In the genomic region with DNA sequence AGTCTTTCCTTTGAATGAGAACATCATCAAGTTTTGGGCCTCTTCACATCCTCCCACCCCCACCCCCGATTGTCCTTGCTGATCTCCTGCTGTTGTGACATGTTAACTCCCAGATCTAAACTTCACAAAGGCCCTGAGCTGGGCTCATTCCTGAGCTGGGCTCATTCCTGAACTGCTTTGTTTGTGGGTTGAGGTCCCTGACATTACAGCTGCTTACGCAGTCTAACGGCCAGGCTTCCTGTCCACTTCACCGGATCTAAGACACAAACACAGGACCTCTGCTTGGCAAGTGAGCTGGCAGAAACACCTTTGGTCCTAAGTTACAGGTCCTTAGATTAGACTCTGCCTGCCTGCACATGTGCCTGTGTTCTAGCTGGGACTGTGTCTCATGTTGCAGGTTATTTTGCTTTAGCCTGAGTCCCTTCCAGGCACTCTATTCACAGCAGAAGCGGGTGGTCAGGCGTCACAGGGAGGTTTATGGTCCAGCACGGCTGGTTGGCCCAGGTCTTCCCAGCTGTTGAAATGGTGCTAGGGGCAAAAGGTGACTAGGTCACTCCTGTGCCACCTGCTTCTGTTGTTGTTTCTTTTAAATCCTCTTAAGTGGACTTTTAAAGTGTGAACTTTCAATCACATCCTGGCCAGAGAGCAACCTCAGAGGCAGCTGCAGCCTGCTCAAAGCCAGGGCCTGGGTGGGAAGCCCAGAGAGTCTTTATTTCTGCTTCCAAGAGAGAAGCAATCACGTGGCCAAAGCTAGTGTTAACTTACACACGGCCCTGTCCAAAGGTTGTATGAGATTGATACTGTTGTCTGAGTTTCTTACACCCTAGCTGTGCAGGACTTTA, we compare ENCODE assay signal across 13 mouse cellular contexts.
DNase-seq lines count a peak whose midpoint lies in the region; ATAC-seq and TF ChIP-seq lines count a peak whose summit lies in the region.
"Had no signal": no experiment of that assay in that cellular context is flagged by ENCODE, and none has a peak within 500 bp of the region (broad histone marks: within the 10 kb centered on the region; RNA-seq: fewer than 3 reads in every experiment).

No protein-coding gene starts in this region.

- DNase-seq in lung, adult 18-20 months: peak; percentile 5 to 17
- no peak for DNase-seq in lung, postnatal 0 days (ENCODE audit: low spot score)
- peak; percentile 66 for DNase-seq in forelimb bud, embryonic 11.5 days (ENCODE audit: low read depth, low spot score)
- peak; percentile 12 to 42 for DNase-seq in natural killer cell, adult 2 months (ENCODE audit: low spot score in 2 of 2)
- DNase-seq in adipocyte (ENCODE audit: low spot score): no peak
- DNase-seq in left cerebral cortex, postnatal 36 days (ENCODE audit: low spot score in 2 of 2): no peak
- DNase-seq: heart, postnatal 10 days; lung, embryonic 14.5 days; right cerebral cortex, postnatal 25 days; thymus, adult 18-20 months had no signal

- no peak overlapping the region for H3K27ac ChIP-seq in lung, postnatal 0 days (ENCODE audit: low read length)
- peak overlapping the region; percentile 69 for H3K27ac ChIP-seq in kidney, embryonic 16.5 days (ENCODE audit: low read length)

- TF ChIP-seq EP300 in lung, postnatal 0 days (IDR thresholded peaks at IDR 0.05): no peak

- no peak overlapping the region for H3K9ac ChIP-seq in lung, postnatal 0 days (replicated peaks; ENCODE audit: low read depth)
- no peak overlapping the region for H3K9ac ChIP-seq in kidney, embryonic 16.5 days (replicated peaks; ENCODE audit: low read length)
- H3K9ac ChIP-seq: lung, embryonic 14.5 days had no signal

- no peaks in the 10 kb centered on the region for H3K4me1 ChIP-seq in lung, postnatal 0 days (ENCODE audit: insufficient read depth, low read depth, low read length)
- H3K4me1 ChIP-seq in kidney, embryonic 16.5 days (ENCODE audit: insufficient read depth, low read length): peaks cover 9% of the 10 kb centered on the region; the same call in 1 of the 2 replicates

- no peak overlapping the region for H3K4me3 ChIP-seq in lung, postnatal 0 days (ENCODE audit: low read depth, low read length)
- H3K4me3 ChIP-seq in kidney, embryonic 16.5 days (ENCODE audit: low read length): no peak overlapping the region

- H3K9me3 ChIP-seq in lung, postnatal 0 days (ENCODE audit: low read length): no peaks in the 10 kb centered on the region
- H3K9me3 ChIP-seq in kidney, embryonic 16.5 days (ENCODE audit: low read length): no peaks in the 10 kb centered on the region

- WGBS in lung, postnatal 0 days: 29% methylated on average over 9 of the region's 9 CpGs
- 11% methylated on average over 9 of the region's 9 CpGs for WGBS in kidney, embryonic 16.5 days

- H3K36me3 ChIP-seq in lung, postnatal 0 days (ENCODE audit: insufficient read depth, low read length): no peaks in the 10 kb centered on the region
- H3K36me3 ChIP-seq in kidney, embryonic 16.5 days (ENCODE audit: insufficient read depth, low read length): no peaks in the 10 kb centered on the region

- TF ChIP-seq CTCF in lung, postnatal 0 days (IDR thresholded peaks at IDR 0.05): no peak

- ATAC-seq in lung, postnatal 0 days: no peak
- ATAC-seq in kidney, embryonic 16.5 days (ENCODE audit: low FRiP score, low TSS enrichment): peak; percentile 92
- no peak for ATAC-seq in erythroblast, adult 5-6 weeks (replicated peaks; ENCODE audit: low FRiP score, poor library complexity, severe bottlenecking)

- intact Hi-C loops in left cerebral cortex, postnatal 36 days (cut with DNase I): no loop called here

- H3K27me3 ChIP-seq in lung, postnatal 0 days (replicated peaks; ENCODE audit: insufficient read depth, low read length): no peaks in the 10 kb centered on the region
- peaks cover 5% of the 10 kb centered on the region for H3K27me3 ChIP-seq in kidney, embryonic 16.5 days (ENCODE audit: insufficient read depth, low read length)
- H3K27me3 ChIP-seq: CH12.LX had no signal

- H3K4me2 ChIP-seq in lung, postnatal 0 days (replicated peaks; ENCODE audit: low read depth, low read length): no peak overlapping the region
- H3K4me2 ChIP-seq in kidney, embryonic 16.5 days (replicated peaks; ENCODE audit: low read depth, low read length): no peak overlapping the region
- H3K4me2 ChIP-seq: lung, embryonic 14.5 days had no signal

Comparison
In these comparisons a context has a peak if more than half of its experiments do, and no peak if none do; other contexts are left out.
1. DNase-seq: peak in lung, adult 18-20 months (2 of 2), forelimb bud, embryonic 11.5 days (single experiment) and natural killer cell, adult 2 months (2 of 2); none in lung, postnatal 0 days (single experiment), adipocyte (single experiment) and left cerebral cortex, postnatal 36 days (0 of 2).